Mouse (Mus musculus) 3134 (cell line): ENCODE data around the gene Ache.

Experiments used
- DNase-seq: peaks from one replicate; pipeline ENCODE4 v3.0.0-alpha.2; 2011; ENCODE audit warnings: low spot score; ENCODE audit not compliant: insufficient read length; ENCODE audit errors: extremely low read depth

The Ache gene

GRCm38 (mm10) chr5:137332857-137333511, 45.7 kb downstream of the Ache start:
- no peak for DNase-seq

GRCm38 (mm10) chr5:137333512-137334174, 46.3 kb downstream of the Ache start, which contains the start of gene Slc12a9:
Gene Slc12a9, minus strand, starts transcription at chr5:137333597.
- DNase-seq, result peak; percentile 93

GRCm38 (mm10) chr5:137334317-137334716, 47.0 kb downstream of the Ache start:
- no peak for DNase-seq

GRCm38 (mm10) chr5:137335066-137335465, 47.7 kb downstream of the Ache start:
- DNase-seq, result no peak

DNA sequence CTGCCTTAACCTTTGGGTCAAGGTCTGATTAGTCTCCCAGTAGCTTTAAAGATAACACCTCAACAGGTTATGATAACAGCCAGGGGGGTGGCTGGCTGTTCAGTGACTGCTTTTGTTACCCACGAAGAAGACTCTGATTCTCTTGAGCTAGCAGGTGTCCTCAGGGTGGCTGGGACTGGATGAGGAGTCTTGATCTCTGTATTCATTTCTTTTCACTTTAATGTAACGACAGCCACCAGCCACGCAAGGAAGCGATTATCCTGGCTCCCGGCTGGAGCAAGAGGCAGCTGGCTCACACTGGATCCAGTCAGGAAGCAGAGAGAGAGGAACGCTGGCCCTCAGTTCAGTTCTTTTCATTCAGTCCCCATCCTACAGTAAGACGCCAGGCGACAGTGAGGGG, 49.9 kb downstream of the Ache start:
- no peak for DNase-seq

- peak; percentile 89 for DNase-seq
Observed at GRCm38 (mm10) chr5:137338256-137338655, 50.9 kb downstream of the Ache start.

- DNase-seq, result peak; percentile 78
Observed at GRCm38 (mm10) chr5:137338663-137339289, 51.5 kb downstream of the Ache start.

DNA sequence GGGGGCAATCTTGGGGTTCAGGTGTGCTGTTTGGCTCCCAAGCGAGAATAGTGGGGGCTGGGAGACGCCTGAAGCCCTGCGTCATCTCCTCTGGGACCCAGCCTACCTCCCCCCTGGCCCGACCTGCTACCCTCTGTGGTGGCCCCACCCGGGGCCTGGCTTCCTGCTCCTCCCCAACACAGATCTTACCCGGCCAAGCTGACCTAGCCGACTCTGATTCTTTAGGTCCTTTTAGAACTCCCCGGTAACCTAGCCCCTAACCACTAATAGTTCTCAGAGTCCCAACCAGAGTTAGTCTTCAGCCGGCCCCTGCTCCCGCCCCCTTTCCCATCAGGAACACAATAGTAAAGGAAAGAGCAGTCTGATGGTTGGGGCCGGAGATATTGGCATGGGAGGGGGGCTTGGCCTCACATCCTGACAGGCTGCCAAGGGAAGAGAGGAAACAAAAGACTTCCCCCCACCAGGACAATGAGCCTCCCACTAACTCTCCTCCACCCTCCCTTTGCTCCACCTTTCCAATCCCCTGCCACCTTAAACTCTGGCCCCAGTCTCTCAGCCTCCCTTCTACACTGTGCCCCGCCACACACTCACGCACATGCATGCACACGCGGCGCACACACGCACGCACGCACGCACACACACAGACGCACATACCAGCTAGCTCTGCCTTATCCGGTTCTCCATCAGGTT, 52.1 kb downstream of the Ache start:
- DNase-seq, result peak; percentile 74

- DNase-seq, result no peak
Observed at GRCm38 (mm10) chr5:137340222-137340621, 52.9 kb downstream of the Ache start.

- no peak for DNase-seq
Observed at GRCm38 (mm10) chr5:137342407-137343012, 55.2 kb downstream of the Ache start.

DNA sequence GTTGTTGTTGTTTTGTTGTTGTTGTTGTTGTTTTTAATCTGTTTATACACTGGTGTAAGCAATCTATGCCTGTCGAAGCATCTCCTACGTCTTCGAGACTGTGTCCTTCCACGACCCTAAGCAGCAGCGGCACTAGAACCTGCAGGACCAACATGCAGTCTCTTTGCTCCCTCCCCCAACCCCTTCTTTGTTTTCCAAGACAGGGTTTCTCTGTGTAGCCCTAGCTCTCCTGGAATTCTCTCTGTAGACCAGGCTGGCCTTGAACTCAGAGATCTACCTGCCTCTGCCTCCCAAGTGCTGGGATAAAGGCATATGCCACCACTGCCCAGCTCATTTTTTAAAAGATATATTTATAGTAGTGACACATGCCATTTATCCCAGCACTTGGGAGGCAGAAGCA, 56.1 kb downstream of the Ache start:
- DNase-seq, result no peak

DNA sequence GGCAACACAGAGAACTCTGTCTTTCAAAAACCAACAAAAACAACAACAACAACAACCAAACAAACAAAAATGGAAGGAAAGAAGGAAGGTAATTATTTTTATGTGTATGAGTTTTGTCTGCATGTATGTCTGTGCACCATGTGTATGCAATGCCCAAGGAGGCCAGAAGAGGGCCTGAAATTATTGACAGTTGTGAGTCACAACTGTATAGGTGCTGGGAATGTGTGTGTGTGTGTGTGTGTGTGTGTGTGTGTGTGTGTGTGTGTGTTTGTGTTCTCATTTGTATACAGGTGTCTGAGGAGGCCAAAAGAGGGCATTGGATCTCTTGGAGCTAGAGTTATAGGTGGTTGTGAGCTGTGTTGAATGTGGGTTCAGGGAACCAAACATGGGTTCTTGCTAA, 56.5 kb downstream of the Ache start:
- no peak for DNase-seq
